Mouse (Mus musculus): ENCODE measurements around the gene Ntf3. TPM values are rescaled to one million over a fixed set of nuclear protein-coding genes. Genes with fewer than 3 reads are reported as not detected.

Ntf3 gene
- polyA plus RNA-seq, 1 experiment, result 0.38 TPM

- TF ChIP-seq CTCF (IDR thresholded peaks at IDR 0.05; ENCODE audit: control insufficient read depth, insufficient read depth, insufficient replicate concordance, low read depth, low read length), result no peak
- no peak for TF ChIP-seq POLR2A (IDR thresholded peaks at IDR 0.05; ENCODE audit: control insufficient read depth, low read depth, low read length)
- no peak overlapping the region for H3K27ac ChIP-seq (ENCODE audit: control insufficient read depth, insufficient read depth, low read depth, low read length)
- no peaks in the 10 kb centered on the region for H3K36me3 ChIP-seq (ENCODE audit: control insufficient read depth, insufficient read depth, low read length)
- no peaks in the 10 kb centered on the region for H3K4me1 ChIP-seq (ENCODE audit: control insufficient read depth, insufficient read depth, low read length)
- no peak overlapping the region for H3K4me3 ChIP-seq (ENCODE audit: control insufficient read depth, low read depth, low read length)
- H3K27me3 ChIP-seq (ENCODE audit: control insufficient read depth, insufficient read depth, low read length), result no peaks in the 10 kb centered on the region
These were observed 113.6 kb downstream of the Ntf3 start for GRCm38 (mm10) chr6:126053136-126053535.
